Mouse (Mus musculus) liver, adult 10 weeks (tissue): Measurements from ENCODE around the gene Lrrc74a. TPM values are rescaled to one million over a fixed set of nuclear protein-coding genes. Genes with fewer than 3 reads are reported as not detected.

Experiments used
- polyA plus RNA-seq: library from polyadenylated mRNA; stranded (reverse); fragments of 350-450 nt; fragmentation: Illumina TruSeq; extraction: RNeasy Lipid Tissue Mini Kit (QIAGEN cat#74804); gene quantifications from one replicate; pipeline ENCODE4 v1.2.3, GENCODE M21; 2014; ENCODE audit warnings: low read depth, low replicate concordance

The Lrrc74a gene
- polyA plus RNA-seq: not detected

DNA sequence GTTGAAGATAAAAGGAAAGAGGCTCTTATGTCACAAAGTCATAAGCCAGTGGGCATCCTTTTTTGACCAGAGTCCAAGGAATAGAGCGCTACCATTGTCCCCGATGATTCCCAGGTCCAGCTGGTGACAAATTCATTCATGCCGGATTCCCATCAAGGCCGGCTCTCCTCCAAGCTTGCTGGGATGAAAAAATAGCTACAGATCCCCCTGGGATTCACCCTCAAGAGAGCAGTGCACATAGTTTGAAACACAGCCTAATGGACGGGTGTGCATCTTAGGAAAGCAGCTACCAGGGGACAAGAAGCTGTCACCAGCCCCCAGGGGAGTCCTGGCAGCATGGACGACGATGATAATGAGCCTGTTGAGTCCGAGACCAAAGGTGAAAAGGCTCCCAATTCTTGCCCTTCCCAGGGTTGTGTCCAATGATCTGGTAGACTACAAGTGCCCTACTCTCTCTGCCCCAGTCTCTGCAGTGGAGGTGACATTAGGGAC is at the start of gene Lrrc74a:
Gene Lrrc74a (plus strand): TSS at position 51 of the 492 bp plus-strand sequence.

DNA sequence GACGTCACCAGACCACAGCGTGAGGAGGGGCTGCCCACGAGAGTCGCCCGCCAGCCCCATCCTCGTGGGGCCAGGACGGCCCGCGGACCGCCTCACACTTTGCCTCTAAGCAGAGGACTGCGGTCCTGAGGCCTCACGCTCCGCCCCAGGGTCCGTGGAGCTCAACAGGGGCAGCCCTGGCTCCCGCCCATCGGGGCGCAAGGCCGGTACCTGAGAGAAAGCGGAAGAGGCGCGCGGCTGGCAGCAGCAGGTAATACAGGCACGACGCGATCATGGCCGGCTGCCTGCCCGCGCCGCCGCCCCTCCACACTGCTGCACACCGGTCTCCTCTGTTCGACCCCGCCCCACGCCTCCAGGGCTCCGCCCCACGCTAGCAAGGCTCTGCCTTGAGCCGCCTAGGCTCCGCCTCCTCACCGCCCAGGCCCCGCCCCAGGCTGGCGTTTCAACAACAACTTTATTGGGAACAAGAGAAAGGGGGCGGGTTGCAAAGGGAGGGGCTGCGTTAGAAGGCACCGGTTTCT is 8.0 kb upstream of the Lrrc74a start, which contains the start of gene Angel1:
Gene Angel1 (minus strand): TSS at position 341 of the 521 bp plus-strand sequence.

Other genes with a start within 250 kb of the Lrrc74a start
- gene Vash1, start 55.7 kb upstream of the Lrrc74a start, polyA plus RNA-seq: not detected
- 0.58 TPM for gene Angel1, start 7.9 kb upstream of the Lrrc74a start, polyA plus RNA-seq
- 7.8 TPM for gene Irf2bpl, start 150.4 kb downstream of the Lrrc74a start, polyA plus RNA-seq
- 17.1 TPM for gene Cipc, start 212.7 kb downstream of the Lrrc74a start, polyA plus RNA-seq